Mouse (Mus musculus): ENCODE data around the gene Rcl1.

DNA sequence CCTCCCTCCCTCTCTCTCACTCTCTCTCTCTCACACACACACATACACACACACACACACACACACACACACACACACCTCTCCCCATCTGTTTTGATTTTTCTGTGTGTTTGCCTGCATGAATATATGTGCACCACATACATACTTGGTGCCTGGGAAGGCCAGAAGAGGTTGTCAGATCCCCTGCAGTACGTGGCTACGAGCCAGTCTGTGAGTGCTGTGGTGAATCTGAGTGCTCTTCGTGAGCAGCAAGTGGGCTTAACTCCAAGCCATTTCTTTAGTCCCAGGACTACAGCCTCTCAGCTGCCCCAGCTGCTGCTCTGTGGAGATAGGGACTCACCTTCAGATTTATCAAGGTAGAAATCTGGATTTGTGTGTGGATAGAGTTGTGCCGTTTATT lies 30.0 kb downstream of the Rcl1 start:
- no peak for TF ChIP-seq CTCF (IDR thresholded peaks at IDR 0.05; ENCODE audit: low read depth)
- TF ChIP-seq EP300 (IDR thresholded peaks at IDR 0.05; ENCODE audit: low read depth): no peak
